8 mouse cellular contexts compared by ENCODE assay signal in genomic region chr4:123392187-123392586, GRCm38 (mm10). TPM values are rescaled to one million over a fixed set of nuclear protein-coding genes. Genes with fewer than 3 reads are reported as not detected.
DNase-seq lines count a peak whose midpoint lies in the region; ATAC-seq and TF ChIP-seq lines count a peak whose summit lies in the region.

No protein-coding gene starts in this region.

- H3K4me3 ChIP-seq in kidney, adult 2 months (ENCODE audit: insufficient read depth, low read depth, low read length), result no peak overlapping the region

- TF ChIP-seq CTCF in kidney, adult 2 months (conservative IDR thresholded peaks at IDR 0.05; ENCODE audit: insufficient read depth, insufficient read length, low read depth, low read length), result peak; percentile 61

- 100% methylated on average over 1 of the region's 1 CpGs for WGBS in kidney, adult 2 months

- H3K4me1 ChIP-seq in kidney, adult 2 months (ENCODE audit: control insufficient read depth, insufficient read depth, low read length), result no peaks in the 10 kb centered on the region

- H3K27ac ChIP-seq in kidney, adult 2 months (ENCODE audit: insufficient read depth, low read depth, low read length), result no peak overlapping the region

- no peak for TF ChIP-seq POLR2A in kidney, adult 2 months (IDR thresholded peaks at IDR 0.05; ENCODE audit: low read depth, low read length)

- ATAC-seq in CD4-positive, CD25-positive, alpha-beta regulatory T cell, adult 4 months, result peak; percentile 67
- no peak for ATAC-seq in monocyte, adult 5-6 weeks (replicated peaks; ENCODE audit: insufficient number of reproducible peaks, low FRiP score, low TSS enrichment, poor library complexity, severe bottlenecking)

- no peak for DNase-seq in kidney, adult 2 months
- no peak for DNase-seq in kidney, postnatal 25 days
- DNase-seq in adrenal gland, postnatal 36 days, result peak; percentile 34 to 43
- DNase-seq in lung, postnatal 14 days, result peak; percentile 38
- no peak for DNase-seq in kidney, adult 9 months
- no peak for DNase-seq in urinary bladder, postnatal 14 days (ENCODE audit: low spot score)

- H3K36me3 ChIP-seq in kidney, adult 2 months (ENCODE audit: control insufficient read depth, insufficient read depth, low read length), result peaks cover 18% of the 10 kb centered on the region

- H3K27me3 ChIP-seq in kidney, adult 2 months (replicated peaks; ENCODE audit: control insufficient read depth, insufficient read depth, low read length), result no peaks in the 10 kb centered on the region

RNA-seq across cellular contexts. Expression of gene Bmp8a, which starts 49.1 kb away (rescaled TPM):
- 1.5 and 2.9 TPM in 2 replicates for polyA plus RNA-seq in kidney, adult 2 months (2012; rRNA removed)
- not detected for polyA plus RNA-seq in CD4-positive, CD25-positive, alpha-beta regulatory T cell, adult 4 months (2017; shearing (Covaris generic))
- total RNA-seq in adrenal gland, postnatal 36 days (2021), result under 1 TPM; 0.13 to 0.20 TPM
- total RNA-seq in monocyte, adult 5-6 weeks (2017), result not detected in 3 replicates

Comparison
In these comparisons a context has a peak if more than half of its experiments do, and no peak if none do; other contexts are left out.
1. DNase-seq: peak in adrenal gland, postnatal 36 days (2 of 2) and lung, postnatal 14 days (single experiment); none in kidney, adult 2 months (single experiment), kidney, postnatal 25 days (0 of 2), kidney, adult 9 months (single experiment) and urinary bladder, postnatal 14 days (single experiment).